Mouse (Mus musculus) embryonic facial prominence, embryonic 12.5 days (tissue): ENCODE measurements around the gene Eipr1. TPM values are rescaled to one million over a fixed set of nuclear protein-coding genes. Genes with fewer than 3 reads are reported as not detected.
"Not testable (repeated sequence)": the region's sequence is repeated elsewhere in the genome, so short reads cannot be mapped to it uniquely, and the experiment has no call there.

Source experiments
- ATAC-seq: fragments of 200-750 bp; cut with Nextera tagmentation; 2 replicates; pipeline ENCODE4 v1.8.0; 2017; ENCODE audit not compliant: insufficient number of reproducible peaks, insufficient read depth, low FRiP score, low TSS enrichment
- H3K27ac ChIP-seq: fragments of 300-500 bp; sonication (generic); 2 replicates; pipeline ENCODE4 v1.5.1; 2016; ENCODE audit warnings: mild to moderate bottlenecking
- H3K27me3 ChIP-seq: fragments of 300-500 bp; sonication (generic); 2 replicates; pipeline ENCODE4 v1.6.1; 2016; ENCODE audit warnings: mild to moderate bottlenecking, moderate library complexity
- H3K36me3 ChIP-seq: fragments of 300-500 bp; sonication (generic); 2 replicates; pipeline ENCODE4 v1.6.1; 2016; ENCODE audit warnings: mild to moderate bottlenecking
- H3K4me1 ChIP-seq: fragments of 300-500 bp; sonication (generic); 2 replicates; pipeline ENCODE4 v1.6.1; 2016
- H3K4me2 ChIP-seq: fragments of 300-500 bp; sonication (generic); replicated peaks from 2 replicates; pipeline ENCODE4 v1.6.1; 2016; ENCODE audit warnings: mild to moderate bottlenecking, moderate library complexity
- H3K4me3 ChIP-seq: fragments of 300-500 bp; sonication (generic); 2 replicates; pipeline ENCODE4 v1.5.1; 2016; ENCODE audit warnings: mild to moderate bottlenecking
- H3K9ac ChIP-seq: fragments of 300-500 bp; sonication (generic); 2 replicates; pipeline ENCODE4 v1.6.1; 2016; ENCODE audit warnings: mild to moderate bottlenecking, moderate library complexity
- H3K9me3 ChIP-seq: fragments of 300-500 bp; sonication (generic); 2 replicates; pipeline ENCODE4 v1.6.1; 2016; ENCODE audit warnings: mild to moderate bottlenecking, moderate library complexity
- WGBS: fragments of 180-500 bp; shearing (Covaris S2); methylation state at CpG from one replicate; pipeline ENCODE4 v1.1.7; 2016; 5-methylcytosine and 5-hydroxymethylcytosine counted together
- polyA plus RNA-seq: library from polyadenylated mRNA; unstranded; fragments of >200 nt; fragmentation: Nextera tagmentation; extraction: Ambion mirVana; gene quantifications from 2 replicates; pipeline ENCODE4 v1.2.1, GENCODE M21; 2016

Eipr1 gene
- polyA plus RNA-seq, 1 experiment from 2014 or later: 31.1 TPM

- H3K27ac ChIP-seq: no peak overlapping the region
- WGBS: 89% methylated on average over 8 of the region's 8 CpGs
- H3K4me3 ChIP-seq: no peak overlapping the region
- no peaks in the 10 kb centered on the region for H3K9me3 ChIP-seq
- no peak for ATAC-seq
- H3K4me1 ChIP-seq: no peaks in the 10 kb centered on the region
- no peak overlapping the region for H3K4me2 ChIP-seq
- H3K27me3 ChIP-seq: no peaks in the 10 kb centered on the region
- H3K36me3 ChIP-seq: peaks cover 57% of the 10 kb centered on the region
- H3K9ac ChIP-seq: no peak overlapping the region
Observed at GRCm38 (mm10) chr12:28732631-28733030, 19.0 kb upstream of the Eipr1 start.

GRCm38 (mm10) chr12:28733520-28734245 lies 17.9 kb upstream of the Eipr1 start:
- H3K9ac ChIP-seq, H3K4me3 ChIP-seq, H3K4me1 ChIP-seq, H3K9me3 ChIP-seq, H3K4me2 ChIP-seq, H3K27ac ChIP-seq, ATAC-seq, H3K27me3 ChIP-seq: not testable (repeated sequence)
- peaks cover 55% of the 10 kb centered on the region for H3K36me3 ChIP-seq
- WGBS: 97% methylated on average over 6 of the region's 6 CpGs

- no peak for ATAC-seq
- no peak overlapping the region for H3K9ac ChIP-seq
- no peak overlapping the region for H3K4me3 ChIP-seq
- no peak overlapping the region for H3K27ac ChIP-seq
- no peaks in the 10 kb centered on the region for H3K4me1 ChIP-seq
- H3K9me3 ChIP-seq: no peaks in the 10 kb centered on the region
- WGBS: 93% methylated on average over 1 of the region's 1 CpGs
- H3K36me3 ChIP-seq: peaks cover 49% of the 10 kb centered on the region
- no peaks in the 10 kb centered on the region for H3K27me3 ChIP-seq
- H3K4me2 ChIP-seq: no peak overlapping the region
Observed at GRCm38 (mm10) chr12:28734271-28734670, 17.3 kb upstream of the Eipr1 start.

- Histone ChIP-seq H3K4me2 (no peak overlapping the region), H3K4me3 (no peak overlapping the region), H3K27ac (no peak overlapping the region), H3K4me1 (no peaks in the 10 kb centered on the region), H3K9ac (no peak overlapping the region), H3K9me3 (no peaks in the 10 kb centered on the region), H3K27me3 (no peaks in the 10 kb centered on the region), H3K36me3 (peaks cover 47% of the 10 kb centered on the region)
- WGBS: 86% methylated on average over 3 of the region's 3 CpGs
- ATAC-seq: no peak
Observed at GRCm38 (mm10) chr12:28735293-28735692, 16.3 kb upstream of the Eipr1 start.

GRCm38 (mm10) chr12:28743328-28743727 lies 8.3 kb upstream of the Eipr1 start:
- Histone ChIP-seq H3K27me3 (no peaks in the 10 kb centered on the region), H3K36me3 (peaks cover 34% of the 10 kb centered on the region), H3K4me1 (0 out of 2 replicates have a peak, but pooled peaks cover under 1% of the 10 kb centered on the region), H3K4me2 (no peak overlapping the region), H3K9me3 (no peaks in the 10 kb centered on the region), H3K4me3 (no peak overlapping the region), H3K9ac (no peak overlapping the region), H3K27ac (no peak overlapping the region)
- 86% methylated on average over 3 of the region's 3 CpGs for WGBS
- no peak for ATAC-seq

GRCm38 (mm10) chr12:28750021-28750633 lies 1.5 kb upstream of the Eipr1 start, which contains the start of gene Trappc12:
Trappc12 (minus strand) TSS chr12:28750472.
- H3K4me3 ChIP-seq: peak within 1 kb of the TSS; percentile 67
- 1% methylated on average over 41 of the region's 41 CpGs for WGBS
- H3K4me2 ChIP-seq: peak within 1 kb of the TSS; percentile 86
- H3K9ac ChIP-seq: peak within 1 kb of the TSS; percentile 62
- H3K27ac ChIP-seq: no peak within 1 kb of the TSS
- ATAC-seq: peak; percentile 83
- H3K27me3 ChIP-seq: no peaks in the 10 kb centered on the region
- H3K36me3 ChIP-seq: peaks cover 22% of the 10 kb centered on the region
- no peaks in the 10 kb centered on the region for H3K9me3 ChIP-seq
- H3K4me1 ChIP-seq: 0 out of 2 replicates have a peak, but pooled peaks cover 8% of the 10 kb centered on the region

- WGBS: 94% methylated on average over 5 of the region's 5 CpGs
- Histone ChIP-seq H3K4me2 (peak overlapping the region; percentile 86), H3K27ac (no peak overlapping the region), H3K4me3 (peak overlapping the region; percentile 65; the same call in 1 of the 2 replicates), H3K4me1 (0 out of 2 replicates have a peak, but pooled peaks cover 8% of the 10 kb centered on the region), H3K9ac (no peak overlapping the region), H3K36me3 (peaks cover 15% of the 10 kb centered on the region), H3K27me3 (no peaks in the 10 kb centered on the region), H3K9me3 (no peaks in the 10 kb centered on the region)
- no peak for ATAC-seq
Observed at GRCm38 (mm10) chr12:28750876-28751275, 727 bp upstream of the Eipr1 start.

- 84% methylated on average over 4 of the region's 4 CpGs for WGBS
- Histone ChIP-seq H3K9ac (no peak overlapping the region), H3K27me3 (no peaks in the 10 kb centered on the region), H3K36me3 (no peaks in the 10 kb centered on the region), H3K27ac (no peak overlapping the region), H3K4me2 (no peak overlapping the region), H3K9me3 (no peaks in the 10 kb centered on the region), H3K4me3 (no peak overlapping the region), H3K4me1 (0 out of 2 replicates have a peak, but pooled peaks cover 5% of the 10 kb centered on the region)
- no peak for ATAC-seq
Observed at GRCm38 (mm10) chr12:28756019-28756418, 4.4 kb downstream of the Eipr1 start.

- 92% methylated on average over 7 of the region's 7 CpGs for WGBS
- Histone ChIP-seq H3K9me3 (no peaks in the 10 kb centered on the region), H3K27ac (no peak overlapping the region), H3K9ac (no peak overlapping the region), H3K4me1 (no peaks in the 10 kb centered on the region), H3K36me3 (no peaks in the 10 kb centered on the region; the same call in 1 of the 2 replicates), H3K4me2 (no peak overlapping the region), H3K4me3 (no peak overlapping the region), H3K27me3 (no peaks in the 10 kb centered on the region)
- ATAC-seq: no peak
Observed at GRCm38 (mm10) chr12:28769953-28770352, 18.4 kb downstream of the Eipr1 start.

- no peak overlapping the region for H3K27ac ChIP-seq
- no peak overlapping the region for H3K4me2 ChIP-seq
- WGBS: 80% methylated on average over 3 of the region's 3 CpGs
- no peak overlapping the region for H3K4me3 ChIP-seq
- H3K36me3 ChIP-seq: no peaks in the 10 kb centered on the region
- no peak overlapping the region for H3K9ac ChIP-seq
- no peak for ATAC-seq
- no peaks in the 10 kb centered on the region for H3K4me1 ChIP-seq
- no peaks in the 10 kb centered on the region for H3K9me3 ChIP-seq
- no peaks in the 10 kb centered on the region for H3K27me3 ChIP-seq
Observed at GRCm38 (mm10) chr12:28773815-28774214, 22.2 kb downstream of the Eipr1 start.

- Histone ChIP-seq H3K27me3 (no peaks in the 10 kb centered on the region), H3K4me2 (no peak overlapping the region), H3K27ac (no peak overlapping the region), H3K4me1 (no peaks in the 10 kb centered on the region), H3K4me3 (no peak overlapping the region), H3K36me3 (no peaks in the 10 kb centered on the region), H3K9me3 (no peaks in the 10 kb centered on the region), H3K9ac (no peak overlapping the region)
- no peak for ATAC-seq
- 49% methylated on average over 8 of the region's 8 CpGs for WGBS
Observed at GRCm38 (mm10) chr12:28775120-28775519, 23.5 kb downstream of the Eipr1 start.

- Histone ChIP-seq H3K9ac (no peak overlapping the region), H3K4me2 (no peak overlapping the region), H3K36me3 (no peaks in the 10 kb centered on the region), H3K27me3 (no peaks in the 10 kb centered on the region), H3K9me3 (no peaks in the 10 kb centered on the region), H3K4me1 (no peaks in the 10 kb centered on the region), H3K4me3 (no peak overlapping the region), H3K27ac (no peak overlapping the region)
- 84% methylated on average over 6 of the region's 6 CpGs for WGBS
- no peak for ATAC-seq
Observed at GRCm38 (mm10) chr12:28775627-28776026, 24.0 kb downstream of the Eipr1 start.
